Mouse (Mus musculus): Measurements from ENCODE around the gene Hsf5.

Hsf5 gene

GRCm38 (mm10) chr11:87687246-87688225 lies 70.6 kb downstream of the Hsf5 start:
- peak; percentile 79 for DNase-seq (ENCODE audit: low read depth, low spot score)

- no peak for DNase-seq (ENCODE audit: low read depth, low spot score)
These were observed 71.7 kb downstream of the Hsf5 start for GRCm38 (mm10) chr11:87688478-87689203.

- DNase-seq (ENCODE audit: low read depth, low spot score): peak; percentile 55
These were observed 72.4 kb downstream of the Hsf5 start for GRCm38 (mm10) chr11:87689402-87689808.

GRCm38 (mm10) chr11:87690054-87690740 lies 73.2 kb downstream of the Hsf5 start:
- no peak for DNase-seq (ENCODE audit: low read depth, low spot score)

- no peak for DNase-seq (ENCODE audit: low read depth, low spot score)
These were observed 80.2 kb downstream of the Hsf5 start for GRCm38 (mm10) chr11:87697131-87697682.

- no peak for DNase-seq (ENCODE audit: low read depth, low spot score)
These were observed 81.2 kb downstream of the Hsf5 start for GRCm38 (mm10) chr11:87698126-87698525.

- no peak for DNase-seq (ENCODE audit: low read depth, low spot score)
These were observed 84.1 kb downstream of the Hsf5 start for GRCm38 (mm10) chr11:87701108-87701507.

GRCm38 (mm10) chr11:87701877-87702620 lies 85.1 kb downstream of the Hsf5 start:
- no peak for DNase-seq (ENCODE audit: low read depth, low spot score)

- DNase-seq (ENCODE audit: low read depth, low spot score): no peak
These were observed 86.7 kb downstream of the Hsf5 start for GRCm38 (mm10) chr11:87703654-87704053.

- DNase-seq (ENCODE audit: low read depth, low spot score): no peak
These were observed 87.3 kb downstream of the Hsf5 start for GRCm38 (mm10) chr11:87704289-87704688.

- DNase-seq (ENCODE audit: low read depth, low spot score): peak; percentile 14
These were observed 90.6 kb downstream of the Hsf5 start for GRCm38 (mm10) chr11:87707570-87707969.

- DNase-seq (ENCODE audit: low read depth, low spot score): peak; percentile 64
These were observed 92.0 kb downstream of the Hsf5 start for GRCm38 (mm10) chr11:87708979-87709378.

Data from brain, adult 2 months (tissue).